ENCODE assay signal across 8 mouse cellular contexts in genomic region chr1:150392638-150393487, GRCm38 (mm10). TPM values are rescaled to one million over a fixed set of nuclear protein-coding genes. Genes with fewer than 3 reads are reported as not detected.
DNase-seq lines count a peak whose midpoint lies in the region; ATAC-seq lines count a peak whose summit lies in the region.

Gene Tpr (plus strand): TSS chr1:150392838.
Gene Odr4 (minus strand): TSS chr1:150393080.

- peaks cover 39% of the 10 kb centered on the region for H3K36me3 ChIP-seq in heart, embryonic 10.5 days
- H3K36me3 ChIP-seq in kidney, embryonic 15.5 days: peaks cover 45% of the 10 kb centered on the region

- H3K4me2 ChIP-seq in kidney, embryonic 15.5 days: peak within 1 kb of the TSS; percentile 65

- H3K9me3 ChIP-seq in heart, embryonic 10.5 days: no peaks in the 10 kb centered on the region
- no peaks in the 10 kb centered on the region for H3K9me3 ChIP-seq in kidney, embryonic 15.5 days (replicated peaks)

- no peaks in the 10 kb centered on the region for H3K27me3 ChIP-seq in heart, embryonic 10.5 days (ENCODE audit: insufficient read depth, poor library complexity, severe bottlenecking)
- no peaks in the 10 kb centered on the region for H3K27me3 ChIP-seq in kidney, embryonic 15.5 days

- DNase-seq in B cell, adult 2 months: peak; percentile 98
- peak; percentile 100 for DNase-seq in brain, adult 2 months (ENCODE audit: low read depth, low spot score)
- DNase-seq in heart, embryonic 10.5 days (ENCODE audit: low spot score): peak; percentile 99
- DNase-seq in liver: peak; percentile 96
- peak; percentile 94 to 98 for DNase-seq in spleen, postnatal 4 days (ENCODE audit: low spot score in 2 of 2)

- peaks cover 4% of the 10 kb centered on the region; the same call in 1 of the 2 replicates for H3K4me1 ChIP-seq in heart, embryonic 10.5 days
- peaks cover 7% of the 10 kb centered on the region; the same call in 1 of the 2 replicates for H3K4me1 ChIP-seq in kidney, embryonic 15.5 days

- H3K9ac ChIP-seq in kidney, embryonic 15.5 days: peak within 1 kb of the TSS; percentile 84

- H3K4me3 ChIP-seq in heart, embryonic 10.5 days: peak within 1 kb of the TSS; percentile 73
- peak within 1 kb of the TSS; percentile 90 for H3K4me3 ChIP-seq in kidney, embryonic 15.5 days (replicated peaks)

- peak; percentile 94 for ATAC-seq in erythroblast, adult 5-6 weeks (replicated peaks; ENCODE audit: low FRiP score, poor library complexity, severe bottlenecking)
- ATAC-seq in kidney, embryonic 15.5 days (replicated peaks; ENCODE audit: low FRiP score): peak; percentile 99
- ATAC-seq in monocyte, adult 5-6 weeks (replicated peaks; ENCODE audit: insufficient number of reproducible peaks, low FRiP score, low TSS enrichment, poor library complexity, severe bottlenecking): peak; percentile 91

- under 1% methylated on average over 76 of the region's 76 CpGs for WGBS in heart, embryonic 10.5 days
- WGBS in kidney, embryonic 15.5 days: under 1% methylated on average over 72 of the region's 76 CpGs

- H3K27ac ChIP-seq in heart, embryonic 10.5 days: peak within 1 kb of the TSS; percentile 94
- peak within 1 kb of the TSS; percentile 91 for H3K27ac ChIP-seq in kidney, embryonic 15.5 days

RNA-seq across cellular contexts. Expression of gene Tpr, which starts in this region (rescaled TPM):
- 101 and 231 TPM in 2 replicates for total RNA-seq in erythroblast, adult 5-6 weeks (2015; ENCODE audit: low replicate concordance)
- total RNA-seq in erythroblast, adult 5-6 weeks (2017; ENCODE audit: low replicate concordance): 171 and 190 TPM in 2 replicates
- 138 and 157 TPM in 2 replicates for polyA plus RNA-seq in heart, embryonic 10.5 days (2016; fragmentation: Nextera tagmentation; extraction: Ambion mirVana)
- 168 and 185 TPM in 2 replicates for polyA plus RNA-seq in kidney, embryonic 15.5 days (2015; fragmentation: Nextera tagmentation; extraction: Ambion mirVana)
- 360 to 609 TPM (median 541 TPM) in 3 replicates for total RNA-seq in monocyte, adult 5-6 weeks (2017)

RNA-seq across cellular contexts. Expression of gene Odr4, which starts in this region (rescaled TPM):
- total RNA-seq in erythroblast, adult 5-6 weeks (2015; ENCODE audit: low replicate concordance): 4.2 and 12.1 TPM in 2 replicates
- 12.8 and 34.1 TPM in 2 replicates for total RNA-seq in erythroblast, adult 5-6 weeks (2017; ENCODE audit: low replicate concordance)
- 29.9 and 30.4 TPM in 2 replicates for polyA plus RNA-seq in heart, embryonic 10.5 days (2016; fragmentation: Nextera tagmentation; extraction: Ambion mirVana)
- polyA plus RNA-seq in kidney, embryonic 15.5 days (2015; fragmentation: Nextera tagmentation; extraction: Ambion mirVana): 36.3 and 39.3 TPM in 2 replicates
- total RNA-seq in monocyte, adult 5-6 weeks (2017): 59.9 to 85.9 TPM (median 84.5 TPM) in 3 replicates

Comparison
In these comparisons a context has a peak if more than half of its experiments do, and no peak if none do; other contexts are left out.
1. Peak in every context shown above with its lines: DNase-seq, ATAC-seq, H3K4me3 ChIP-seq and H3K27ac ChIP-seq.